Mouse (Mus musculus): ENCODE measurements around the gene Fhit. TPM values are rescaled to one million over a fixed set of nuclear protein-coding genes. Genes with fewer than 3 reads are reported as not detected.

Gene Fhit
- polyA plus RNA-seq, 1 experiment from 2014 or later = 1.9 TPM

- H3K27ac ChIP-seq (ENCODE audit: low read length) = no peak overlapping the region
- no peaks in the 10 kb centered on the region for H3K36me3 ChIP-seq (ENCODE audit: control insufficient read depth, insufficient read depth)
- no peaks in the 10 kb centered on the region for H3K4me1 ChIP-seq (ENCODE audit: control insufficient read depth, low read depth, low read length)
- H3K9ac ChIP-seq (ENCODE audit: low read depth, low read length) = no peak overlapping the region
- H3K4me3 ChIP-seq (ENCODE audit: low read depth, low read length) = no peak overlapping the region
- no peaks in the 10 kb centered on the region for H3K9me3 ChIP-seq (replicated peaks; ENCODE audit: control insufficient read depth, low read length)
- no peaks in the 10 kb centered on the region for H3K27me3 ChIP-seq (ENCODE audit: control insufficient read depth, insufficient read depth, low read depth, low read length)
- no peak overlapping the region for H3K4me2 ChIP-seq (ENCODE audit: low read depth, low read length)
- no peak for ATAC-seq (ENCODE audit: low read depth)
- 25% methylated on average over 1 of the region's 1 CpGs for WGBS (ENCODE audit: insufficient replicate concordance)
Measured at GRCm38 (mm10) chr14:10422261-10422660, 739.6 kb downstream of the Fhit start.

GRCm38 (mm10) chr14:10415068-10415467, 746.8 kb downstream of the Fhit start:
- ATAC-seq (ENCODE audit: low read depth) = no peak
- Histone ChIP-seq H3K9me3 (replicated peaks; ENCODE audit: control insufficient read depth, low read length) (no peaks in the 10 kb centered on the region), H3K4me2 (ENCODE audit: low read depth, low read length) (no peak overlapping the region), H3K27me3 (ENCODE audit: control insufficient read depth, insufficient read depth, low read depth, low read length) (no peaks in the 10 kb centered on the region), H3K27ac (ENCODE audit: low read length) (no peak overlapping the region), H3K4me3 (ENCODE audit: low read depth, low read length) (no peak overlapping the region), H3K4me1 (ENCODE audit: control insufficient read depth, low read depth, low read length) (no peaks in the 10 kb centered on the region), H3K9ac (ENCODE audit: low read depth, low read length) (no peak overlapping the region), H3K36me3 (ENCODE audit: control insufficient read depth, insufficient read depth) (no peaks in the 10 kb centered on the region)
- 65% methylated on average over 5 of the region's 5 CpGs for WGBS (ENCODE audit: insufficient replicate concordance)

DNA sequence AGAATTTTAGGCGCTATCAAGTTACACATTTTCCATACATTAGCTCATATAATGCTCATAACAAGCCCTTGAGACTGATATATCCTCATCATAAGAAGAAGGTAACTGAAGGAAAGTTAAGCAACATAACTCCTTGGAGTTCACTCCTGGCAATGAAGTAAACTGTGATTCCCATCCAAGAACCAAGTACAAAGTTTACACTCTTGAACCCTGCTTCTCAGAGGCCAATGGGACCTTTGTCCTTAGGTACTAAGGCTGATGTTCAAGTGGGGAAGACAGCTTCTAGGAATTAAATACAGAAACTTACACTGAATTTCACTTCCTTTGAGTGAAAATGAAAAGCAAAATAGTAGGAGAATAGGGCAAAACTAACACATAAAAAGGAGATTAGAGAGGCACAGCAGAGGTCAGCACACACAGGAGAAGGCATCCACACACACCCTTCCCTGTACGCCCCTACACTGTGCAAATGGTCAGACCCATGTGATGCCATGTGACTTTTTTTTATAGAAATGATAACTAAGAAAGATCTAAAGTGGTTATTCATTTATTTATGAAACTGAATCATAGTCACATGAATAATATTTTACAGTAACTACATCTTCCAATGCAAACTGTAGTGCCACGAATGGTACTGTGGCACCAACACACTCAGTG, 752.4 kb downstream of the Fhit start:
- 64% methylated on average over 3 of the region's 3 CpGs for WGBS (ENCODE audit: insufficient replicate concordance)
- no peaks in the 10 kb centered on the region for H3K9me3 ChIP-seq (replicated peaks; ENCODE audit: control insufficient read depth, low read length)
- ATAC-seq (ENCODE audit: low read depth) = no peak
- no peaks in the 10 kb centered on the region for H3K27me3 ChIP-seq (ENCODE audit: control insufficient read depth, insufficient read depth, low read depth, low read length)
- H3K27ac ChIP-seq (ENCODE audit: low read length) = no peak overlapping the region
- no peaks in the 10 kb centered on the region for H3K36me3 ChIP-seq (ENCODE audit: control insufficient read depth, insufficient read depth)
- no peak overlapping the region for H3K9ac ChIP-seq (ENCODE audit: low read depth, low read length)
- H3K4me3 ChIP-seq (ENCODE audit: low read depth, low read length) = no peak overlapping the region
- H3K4me1 ChIP-seq (ENCODE audit: control insufficient read depth, low read depth, low read length) = no peaks in the 10 kb centered on the region
- no peak overlapping the region for H3K4me2 ChIP-seq (ENCODE audit: low read depth, low read length)

- Histone ChIP-seq H3K36me3 (ENCODE audit: control insufficient read depth, insufficient read depth) (no peaks in the 10 kb centered on the region), H3K4me3 (ENCODE audit: low read depth, low read length) (no peak overlapping the region), H3K9ac (ENCODE audit: low read depth, low read length) (no peak overlapping the region), H3K27me3 (ENCODE audit: control insufficient read depth, insufficient read depth, low read depth, low read length) (no peaks in the 10 kb centered on the region), H3K4me1 (ENCODE audit: control insufficient read depth, low read depth, low read length) (no peaks in the 10 kb centered on the region), H3K27ac (ENCODE audit: low read length) (no peak overlapping the region), H3K9me3 (replicated peaks; ENCODE audit: control insufficient read depth, low read length) (no peaks in the 10 kb centered on the region), H3K4me2 (ENCODE audit: low read depth, low read length) (no peak overlapping the region)
- WGBS (ENCODE audit: insufficient replicate concordance) = 67% methylated on average over 1 of the region's 1 CpGs
- no peak for ATAC-seq (ENCODE audit: low read depth)
Measured at GRCm38 (mm10) chr14:10405346-10405745, 756.5 kb downstream of the Fhit start.

DNA sequence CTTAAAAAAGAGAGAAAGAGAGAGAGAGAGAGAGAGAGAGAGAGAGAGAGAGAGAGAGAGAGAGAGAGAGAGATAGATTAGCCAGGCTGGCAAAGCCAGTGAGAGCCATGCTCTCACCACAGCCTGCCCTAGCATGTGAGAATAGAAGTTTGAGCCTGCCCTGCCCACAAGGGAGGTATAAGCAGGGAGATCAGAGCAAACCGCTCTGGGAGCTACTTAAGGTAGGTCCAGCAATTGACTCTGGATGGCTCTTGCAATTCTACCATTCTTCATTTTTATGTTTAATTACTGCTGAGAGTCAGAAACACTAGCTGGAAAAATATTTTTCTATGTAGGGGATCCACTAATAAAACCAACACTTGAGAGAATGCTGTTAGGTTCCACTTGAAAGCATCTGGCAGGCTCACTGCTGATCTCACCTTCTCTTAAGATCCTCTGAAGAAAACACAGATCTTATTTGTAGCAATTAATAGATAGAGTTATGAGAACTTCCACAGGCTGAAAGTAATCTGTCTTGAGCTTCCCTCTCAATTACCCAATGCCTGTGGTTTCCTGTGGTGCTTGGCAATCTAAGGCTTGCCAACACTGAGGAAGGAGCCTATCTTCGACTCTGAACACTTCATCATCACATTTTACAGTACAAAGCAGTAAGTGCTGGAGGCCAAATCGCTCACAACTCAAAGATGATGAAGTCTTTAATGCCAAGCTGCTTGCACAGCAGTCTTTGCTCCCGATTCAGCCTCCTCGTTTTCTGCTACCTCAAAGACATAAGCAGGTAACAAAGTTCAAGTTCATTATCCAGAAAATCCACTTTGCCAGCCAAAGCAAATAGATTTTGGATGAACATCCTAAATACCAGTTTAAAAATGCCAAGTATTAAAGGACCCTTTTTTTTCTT, 793.8 kb downstream of the Fhit start:
- ATAC-seq (ENCODE audit: low read depth) = no peak
- Histone ChIP-seq H3K9ac (ENCODE audit: low read depth, low read length) (no peak overlapping the region), H3K4me2 (ENCODE audit: low read depth, low read length) (no peak overlapping the region), H3K36me3 (ENCODE audit: control insufficient read depth, insufficient read depth) (no peaks in the 10 kb centered on the region), H3K4me3 (ENCODE audit: low read depth, low read length) (no peak overlapping the region), H3K4me1 (ENCODE audit: control insufficient read depth, low read depth, low read length) (no peaks in the 10 kb centered on the region), H3K27ac (ENCODE audit: low read length) (no peak overlapping the region), H3K27me3 (ENCODE audit: control insufficient read depth, insufficient read depth, low read depth, low read length) (no peaks in the 10 kb centered on the region), H3K9me3 (replicated peaks; ENCODE audit: control insufficient read depth, low read length) (no peaks in the 10 kb centered on the region)
- 35% methylated on average over 5 of the region's 5 CpGs for WGBS (ENCODE audit: insufficient replicate concordance)

DNA sequence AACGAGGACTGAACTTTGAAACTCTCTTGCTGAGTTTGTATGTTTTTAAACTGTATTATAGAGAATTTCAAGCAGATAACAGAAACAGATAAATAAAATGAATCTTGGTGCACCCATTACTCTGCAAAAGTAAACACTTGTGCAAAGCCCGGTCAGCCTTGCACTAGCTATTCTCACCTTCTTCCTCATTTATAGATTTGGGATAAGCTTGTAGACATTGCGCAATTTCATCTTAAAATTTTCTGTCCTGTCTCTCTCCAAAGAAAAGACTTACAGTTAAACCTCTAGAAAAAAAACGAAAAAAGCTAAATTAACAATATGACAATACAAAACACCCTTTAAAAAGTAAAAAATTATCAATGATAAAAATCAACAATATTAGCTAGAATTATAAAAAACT, 795.0 kb downstream of the Fhit start:
- Histone ChIP-seq H3K27ac (ENCODE audit: low read length) (no peak overlapping the region), H3K4me1 (ENCODE audit: control insufficient read depth, low read depth, low read length) (no peaks in the 10 kb centered on the region), H3K4me2 (ENCODE audit: low read depth, low read length) (no peak overlapping the region), H3K9me3 (replicated peaks; ENCODE audit: control insufficient read depth, low read length) (no peaks in the 10 kb centered on the region), H3K36me3 (ENCODE audit: control insufficient read depth, insufficient read depth) (no peaks in the 10 kb centered on the region), H3K9ac (ENCODE audit: low read depth, low read length) (no peak overlapping the region), H3K27me3 (ENCODE audit: control insufficient read depth, insufficient read depth, low read depth, low read length) (no peaks in the 10 kb centered on the region), H3K4me3 (ENCODE audit: low read depth, low read length) (no peak overlapping the region)
- ATAC-seq (ENCODE audit: low read depth) = no peak
- WGBS (ENCODE audit: insufficient replicate concordance) = 59% methylated on average over 4 of the region's 4 CpGs

DNA sequence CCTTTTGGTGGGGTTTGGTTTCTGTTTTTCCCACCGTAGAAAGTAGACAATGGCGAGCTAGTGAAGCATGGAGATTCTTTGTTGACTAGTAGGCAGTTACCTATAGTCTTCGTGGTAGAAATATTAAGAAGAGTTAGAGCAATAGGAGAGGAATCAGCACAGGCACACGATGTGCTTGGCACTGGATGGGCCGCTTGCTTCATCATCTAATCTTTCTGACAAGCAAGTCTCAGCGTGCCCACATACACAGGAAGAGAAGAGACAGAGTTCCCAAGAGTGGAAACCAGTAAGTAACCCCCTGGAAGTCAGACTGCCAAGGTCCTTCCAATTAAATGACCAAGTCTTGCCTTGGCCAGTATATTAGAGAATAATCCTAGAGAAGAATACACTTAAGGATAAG, 797.6 kb downstream of the Fhit start:
- no peaks in the 10 kb centered on the region for H3K4me1 ChIP-seq (ENCODE audit: control insufficient read depth, low read depth, low read length)
- H3K36me3 ChIP-seq (ENCODE audit: control insufficient read depth, insufficient read depth) = no peaks in the 10 kb centered on the region
- no peak overlapping the region for H3K4me2 ChIP-seq (ENCODE audit: low read depth, low read length)
- 62% methylated on average over 6 of the region's 6 CpGs for WGBS (ENCODE audit: insufficient replicate concordance)
- H3K9ac ChIP-seq (ENCODE audit: low read depth, low read length) = no peak overlapping the region
- H3K27ac ChIP-seq (ENCODE audit: low read length) = no peak overlapping the region
- no peak for ATAC-seq (ENCODE audit: low read depth)
- H3K9me3 ChIP-seq (replicated peaks; ENCODE audit: control insufficient read depth, low read length) = no peaks in the 10 kb centered on the region
- no peaks in the 10 kb centered on the region for H3K27me3 ChIP-seq (ENCODE audit: control insufficient read depth, insufficient read depth, low read depth, low read length)
- no peak overlapping the region for H3K4me3 ChIP-seq (ENCODE audit: low read depth, low read length)

GRCm38 (mm10) chr14:10363306-10363705, 798.5 kb downstream of the Fhit start:
- Histone ChIP-seq H3K4me2 (ENCODE audit: low read depth, low read length) (no peak overlapping the region), H3K4me3 (ENCODE audit: low read depth, low read length) (no peak overlapping the region), H3K9me3 (replicated peaks; ENCODE audit: control insufficient read depth, low read length) (no peaks in the 10 kb centered on the region), H3K27me3 (ENCODE audit: control insufficient read depth, insufficient read depth, low read depth, low read length) (no peaks in the 10 kb centered on the region), H3K4me1 (ENCODE audit: control insufficient read depth, low read depth, low read length) (no peaks in the 10 kb centered on the region), H3K9ac (ENCODE audit: low read depth, low read length) (no peak overlapping the region), H3K36me3 (ENCODE audit: control insufficient read depth, insufficient read depth) (no peaks in the 10 kb centered on the region), H3K27ac (ENCODE audit: low read length) (no peak overlapping the region)
- 54% methylated on average over 1 of the region's 1 CpGs for WGBS (ENCODE audit: insufficient replicate concordance)
- no peak for ATAC-seq (ENCODE audit: low read depth)

DNA sequence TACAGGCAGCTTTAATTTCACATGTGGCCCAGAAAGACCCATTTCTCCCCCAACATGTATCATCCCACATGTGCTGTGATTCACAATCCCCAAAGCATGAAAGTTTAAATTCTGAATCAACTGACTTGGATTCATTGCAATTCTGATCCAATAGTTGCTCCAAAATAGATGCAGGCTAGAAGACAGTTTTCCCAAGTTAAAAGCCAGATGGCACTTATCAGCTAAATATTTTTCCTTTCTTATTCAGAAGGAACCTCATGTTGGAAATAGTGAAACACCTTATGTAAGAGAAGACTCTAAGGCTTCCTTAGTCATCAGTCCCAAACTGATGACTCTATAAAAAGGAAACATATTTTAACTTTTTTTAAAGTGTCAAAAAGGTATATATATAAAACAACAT, 815.9 kb downstream of the Fhit start:
- H3K4me3 ChIP-seq (ENCODE audit: low read depth, low read length) = no peak overlapping the region
- no peak overlapping the region for H3K9ac ChIP-seq (ENCODE audit: low read depth, low read length)
- H3K27ac ChIP-seq (ENCODE audit: low read length) = no peak overlapping the region
- no peaks in the 10 kb centered on the region for H3K4me1 ChIP-seq (ENCODE audit: control insufficient read depth, low read depth, low read length)
- no peaks in the 10 kb centered on the region for H3K27me3 ChIP-seq (ENCODE audit: control insufficient read depth, insufficient read depth, low read depth, low read length)
- no peaks in the 10 kb centered on the region for H3K9me3 ChIP-seq (replicated peaks; ENCODE audit: control insufficient read depth, low read length)
- H3K4me2 ChIP-seq (ENCODE audit: low read depth, low read length) = no peak overlapping the region
- ATAC-seq (ENCODE audit: low read depth) = no peak
- H3K36me3 ChIP-seq (ENCODE audit: control insufficient read depth, insufficient read depth) = no peaks in the 10 kb centered on the region
